Mouse (Mus musculus): ENCODE results near the gene Cryzl1.

GRCm38 (mm10) chr16:91710241-91710640, 18.5 kb downstream of the Cryzl1 start:
- no peak for TF ChIP-seq CTCF (IDR thresholded peaks at IDR 0.05; ENCODE audit: insufficient read depth, low read depth, low read length)
- TF ChIP-seq POLR2A (IDR thresholded peaks at IDR 0.05; ENCODE audit: insufficient read depth, low read depth, low read length) = no peak
